Mouse (Mus musculus): ENCODE data around the gene Rnf13. TPM values are rescaled to one million over a fixed set of nuclear protein-coding genes. Genes with fewer than 3 reads are reported as not detected.

Rnf13 gene
- polyA plus RNA-seq, 1 experiment from 2014 or later: 77.0 TPM

- Histone ChIP-seq H3K27me3 (no peaks in the 10 kb centered on the region), H3K27ac (peak overlapping the region; percentile 92), H3K36me3 (peaks cover 19% of the 10 kb centered on the region), H3K4me3 (peak overlapping the region; percentile 95), H3K4me2 (replicated peaks) (peak overlapping the region; percentile 76), H3K4me1 (peaks cover 19% of the 10 kb centered on the region), H3K9ac (peak overlapping the region; percentile 94), H3K9me3 (no peaks in the 10 kb centered on the region; the same call in 1 of the 2 replicates)
- peak; percentile 89 for ATAC-seq (ENCODE audit: low FRiP score, low read depth)
- WGBS: under 1% methylated on average over 61 of the region's 104 CpGs
Observed at GRCm38 (mm10) chr3:57846912-57847759, 111.3 kb downstream of the Rnf13 start.

- ATAC-seq (ENCODE audit: low FRiP score, low read depth): peak; percentile 85
- no peaks in the 10 kb centered on the region; the same call in 1 of the 2 replicates for H3K9me3 ChIP-seq
- WGBS: under 1% methylated on average over 51 of the region's 52 CpGs
Observed at GRCm38 (mm10) chr3:57847760-57848185, 111.9 kb downstream of the Rnf13 start, which contains the start of gene Pfn2. Gene Pfn2, minus strand, starts transcription at chr3:57848079.

GRCm38 (mm10) chr3:57882945-57883344, 147.1 kb downstream of the Rnf13 start:
- Histone ChIP-seq H3K27me3 (no peaks in the 10 kb centered on the region), H3K36me3 (no peaks in the 10 kb centered on the region), H3K4me2 (replicated peaks) (no peak overlapping the region), H3K4me1 (no peaks in the 10 kb centered on the region), H3K27ac (no peak overlapping the region), H3K9ac (no peak overlapping the region), H3K9me3 (peaks cover 3% of the 10 kb centered on the region; the same call in 1 of the 2 replicates), H3K4me3 (no peak overlapping the region)
- 67% methylated on average over 3 of the region's 3 CpGs for WGBS
- no peak for ATAC-seq (ENCODE audit: low FRiP score, low read depth)

More at GRCm38 (mm10) chr3:57847760-57848185, 111.9 kb downstream of the Rnf13 start, which contains the start of gene Pfn2:
- H3K9ac ChIP-seq: peak within 1 kb of the TSS; percentile 94
- peaks cover 12% of the 10 kb centered on the region for H3K36me3 ChIP-seq
- peaks cover 19% of the 10 kb centered on the region for H3K4me1 ChIP-seq
- H3K27me3 ChIP-seq: no peaks in the 10 kb centered on the region
- peak within 1 kb of the TSS; percentile 95 for H3K4me3 ChIP-seq
- H3K27ac ChIP-seq: peak within 1 kb of the TSS; percentile 92
- H3K4me2 ChIP-seq (replicated peaks): peak within 1 kb of the TSS; percentile 76

Other genes starting within 250 kb of the Rnf13 start
- 25.9 and 27.7 TPM in 2 replicates for gene Wwtr1, start 160.2 kb upstream of the Rnf13 start, polyA plus RNA-seq (2015; fragmentation: Nextera tagmentation; extraction: Ambion mirVana)
- gene Commd2, start 84.3 kb upstream of the Rnf13 start, polyA plus RNA-seq (2015; fragmentation: Nextera tagmentation; extraction: Ambion mirVana): 78.1 and 82.5 TPM in 2 replicates
- 0.09 TPM in 1 of 2 replicates, not detected in the other for gene Ankub1, start 43.3 kb upstream of the Rnf13 start, polyA plus RNA-seq (2015; fragmentation: Nextera tagmentation; extraction: Ambion mirVana)
- 176 and 177 TPM in 2 replicates for gene Pfn2, start 112.0 kb downstream of the Rnf13 start, polyA plus RNA-seq (2015; fragmentation: Nextera tagmentation; extraction: Ambion mirVana)